Mouse (Mus musculus): ENCODE data around the gene Nmnat2. TPM values are rescaled to one million over a fixed set of nuclear protein-coding genes. Genes with fewer than 3 reads are reported as not detected.
A peak's percentile ranks its signal among the peaks of the same experiment; 100 is the strongest.

Nmnat2 gene
- total and polyA plus RNA-seq, 2 experiments from 2014 or later: 87.6 to 152 TPM

GRCm38 (mm10) chr1:153059626-153060025 is 104.8 kb downstream of the Nmnat2 start:
- Histone ChIP-seq H3K36me3 (ENCODE audit: insufficient read depth, low read length) (no peaks in the 10 kb centered on the region), H3K9ac (replicated peaks; ENCODE audit: low read length, poor library complexity, severe bottlenecking) (no peak overlapping the region), H3K4me2 (ENCODE audit: low read depth, low read length, poor library complexity, severe bottlenecking) (no peak overlapping the region), H3K4me1 (ENCODE audit: insufficient read depth, low read length) (no peaks in the 10 kb centered on the region), H3K4me3 (ENCODE audit: low read depth, low read length) (no peak overlapping the region), H3K27ac (ENCODE audit: low read depth, low read length) (no peak overlapping the region), H3K9me3 (ENCODE audit: low read length) (no peaks in the 10 kb centered on the region), H3K27me3 (ENCODE audit: insufficient read depth, low read length) (no peaks in the 10 kb centered on the region)
- DNase-seq (ENCODE audit: low spot score) (no peak), ATAC-seq (ENCODE audit: low FRiP score) (no peak)
- TF ChIP-seq CTCF (IDR thresholded peaks at IDR 0.05): no peak
- WGBS: 92% methylated on average over 9 of the region's 9 CpGs

DNA sequence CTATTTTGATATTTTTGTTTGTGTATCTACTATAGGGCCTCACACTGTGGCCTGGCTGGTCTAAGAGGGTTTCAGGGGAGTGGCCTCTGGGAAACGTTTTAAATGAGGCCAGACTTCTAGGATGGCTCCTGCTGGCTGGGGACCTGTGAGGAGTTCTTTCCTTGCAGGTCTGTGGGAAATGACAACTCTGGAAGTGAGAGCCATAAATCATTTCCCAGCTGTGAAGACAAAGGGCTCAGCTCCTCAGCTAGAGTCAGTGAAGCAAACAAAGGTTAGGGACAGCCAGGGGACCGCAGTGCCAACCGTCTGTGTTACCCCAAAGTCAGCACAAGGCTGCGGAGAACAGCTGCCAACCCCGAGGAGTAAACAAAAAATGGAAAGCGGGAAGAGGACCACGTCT is 107.8 kb downstream of the Nmnat2 start:
- no peak for TF ChIP-seq CTCF (IDR thresholded peaks at IDR 0.05)
- Histone ChIP-seq H3K4me3 (ENCODE audit: low read depth, low read length) (no peak overlapping the region), H3K9me3 (ENCODE audit: low read length) (no peaks in the 10 kb centered on the region), H3K27me3 (ENCODE audit: insufficient read depth, low read length) (no peaks in the 10 kb centered on the region), H3K9ac (replicated peaks; ENCODE audit: low read length, poor library complexity, severe bottlenecking) (no peak overlapping the region), H3K4me2 (ENCODE audit: low read depth, low read length, poor library complexity, severe bottlenecking) (no peak overlapping the region), H3K4me1 (ENCODE audit: insufficient read depth, low read length) (no peaks in the 10 kb centered on the region), H3K27ac (ENCODE audit: low read depth, low read length) (no peak overlapping the region), H3K36me3 (ENCODE audit: insufficient read depth, low read length) (no peaks in the 10 kb centered on the region)
- ATAC-seq (ENCODE audit: low FRiP score): no peak
- no peak for DNase-seq (ENCODE audit: low spot score)
- WGBS: 47% methylated on average over 7 of the region's 7 CpGs

DNA sequence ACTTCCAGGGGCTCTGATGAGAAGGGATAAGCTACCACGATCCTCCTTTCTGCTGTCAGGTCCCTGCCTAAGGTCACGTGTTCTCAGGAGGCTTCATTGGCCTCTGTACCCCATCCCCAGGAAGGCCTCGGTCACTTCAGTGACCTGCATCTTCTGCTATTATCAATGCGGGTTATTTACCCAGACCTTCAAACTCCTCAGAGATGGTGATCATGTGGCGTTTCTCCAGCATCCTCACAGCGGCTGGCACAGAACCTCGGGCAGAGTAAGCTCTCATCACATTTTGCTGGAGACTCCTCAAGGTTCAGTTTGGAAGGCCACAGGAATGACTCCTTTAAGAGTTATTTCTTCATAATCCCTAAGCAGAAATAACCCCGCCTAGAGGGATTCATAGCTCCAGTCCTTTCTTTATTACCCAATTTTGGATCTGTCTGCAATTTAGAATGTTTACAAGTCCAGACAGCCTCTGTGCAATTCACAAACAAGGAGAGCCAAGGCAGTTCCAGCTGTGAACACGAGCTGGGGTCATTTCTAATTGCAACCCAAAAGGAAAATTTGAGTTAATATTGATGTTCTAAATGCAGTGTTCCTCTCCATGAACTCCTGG is 110.1 kb downstream of the Nmnat2 start:
- Histone ChIP-seq H3K4me3 (ENCODE audit: low read depth, low read length) (no peak overlapping the region), H3K9ac (replicated peaks; ENCODE audit: low read length, poor library complexity, severe bottlenecking) (no peak overlapping the region), H3K36me3 (ENCODE audit: insufficient read depth, low read length) (no peaks in the 10 kb centered on the region), H3K27ac (ENCODE audit: low read depth, low read length) (no peak overlapping the region), H3K9me3 (ENCODE audit: low read length) (no peaks in the 10 kb centered on the region), H3K27me3 (ENCODE audit: insufficient read depth, low read length) (no peaks in the 10 kb centered on the region), H3K4me2 (ENCODE audit: low read depth, low read length, poor library complexity, severe bottlenecking) (no peak overlapping the region), H3K4me1 (ENCODE audit: insufficient read depth, low read length) (no peaks in the 10 kb centered on the region)
- DNase-seq (ENCODE audit: low spot score) (no peak), ATAC-seq (ENCODE audit: low FRiP score) (no peak)
- TF ChIP-seq CTCF (IDR thresholded peaks at IDR 0.05): no peak
- WGBS: 76% methylated on average over 9 of the region's 9 CpGs

DNA sequence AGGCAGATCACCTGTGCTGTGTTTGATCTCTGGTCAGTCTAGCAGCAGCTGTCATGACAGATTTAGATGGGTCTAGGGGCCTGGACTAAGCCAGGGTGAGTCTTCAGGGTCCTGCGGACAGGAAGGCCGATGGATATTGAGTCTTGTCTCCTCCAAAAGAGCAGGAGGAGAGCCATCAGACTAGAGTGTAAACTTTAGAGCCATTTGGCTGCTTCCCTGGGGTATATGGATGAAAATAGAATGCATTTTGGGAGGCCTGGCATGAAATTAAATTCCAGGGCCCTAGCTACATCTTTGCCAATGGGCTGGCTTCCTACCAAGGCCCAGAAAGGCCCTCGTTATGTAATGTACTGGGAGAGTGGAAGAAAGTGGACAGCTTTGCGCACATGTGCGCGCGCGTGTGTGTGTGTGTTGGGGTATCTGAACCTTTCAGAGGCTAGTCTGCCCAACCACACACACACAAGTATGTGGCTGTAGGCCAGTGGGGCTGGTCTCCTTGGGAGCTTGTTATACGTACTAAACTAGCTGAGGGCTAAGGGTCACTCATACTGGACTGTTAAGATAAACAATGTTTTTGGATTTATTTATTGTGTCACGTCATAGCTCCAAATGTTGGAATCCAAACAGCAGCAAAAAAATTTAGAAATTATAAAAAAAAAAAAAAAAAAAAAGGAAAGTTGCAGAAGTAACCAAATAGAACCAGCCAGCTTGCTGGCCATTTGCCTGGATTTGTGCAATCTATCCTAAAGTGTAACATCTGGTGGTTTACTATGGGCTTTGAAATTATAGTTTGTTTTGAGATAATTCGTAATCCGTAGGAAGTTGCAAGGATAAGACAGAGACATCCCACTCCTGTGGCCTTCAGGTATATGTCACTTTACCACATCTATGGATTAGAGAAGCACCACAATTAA is 110.9 kb downstream of the Nmnat2 start:
- DNase-seq (ENCODE audit: low spot score) (peak; percentile 58), ATAC-seq (ENCODE audit: low FRiP score) (no peak)
- H3K27me3 ChIP-seq (ENCODE audit: insufficient read depth, low read length): no peaks in the 10 kb centered on the region
- no peak overlapping the region for H3K9ac ChIP-seq (replicated peaks; ENCODE audit: low read length, poor library complexity, severe bottlenecking)
- WGBS: 79% methylated on average over 12 of the region's 12 CpGs
- no peaks in the 10 kb centered on the region for H3K36me3 ChIP-seq (ENCODE audit: insufficient read depth, low read length)
- no peaks in the 10 kb centered on the region for H3K9me3 ChIP-seq (ENCODE audit: low read length)
- H3K4me1 ChIP-seq (ENCODE audit: insufficient read depth, low read length): no peaks in the 10 kb centered on the region
- no peak overlapping the region for H3K4me2 ChIP-seq (ENCODE audit: low read depth, low read length, poor library complexity, severe bottlenecking)
- H3K4me3 ChIP-seq (ENCODE audit: low read depth, low read length): no peak overlapping the region
- H3K27ac ChIP-seq (ENCODE audit: low read depth, low read length): no peak overlapping the region
- no peak for TF ChIP-seq CTCF (IDR thresholded peaks at IDR 0.05)

DNA sequence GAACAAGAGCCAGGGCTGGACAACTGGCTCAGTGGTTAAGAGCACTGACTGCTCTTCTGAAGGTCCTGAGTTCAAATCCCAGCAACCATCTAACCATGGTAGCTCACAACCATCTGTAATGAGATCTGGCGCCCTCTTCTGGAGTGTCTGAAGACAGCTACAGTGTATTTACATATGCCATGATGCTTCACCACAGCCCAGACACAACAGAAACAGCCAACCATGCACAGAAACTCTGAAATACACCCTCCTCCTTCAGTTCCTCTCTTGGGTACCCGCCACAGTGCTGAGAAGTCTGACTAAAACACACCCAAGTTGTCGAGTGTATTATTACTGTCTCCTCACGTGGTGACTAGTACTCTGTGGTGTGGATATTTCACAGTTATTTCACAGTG is 111.6 kb downstream of the Nmnat2 start:
- no peak overlapping the region for H3K9ac ChIP-seq (replicated peaks; ENCODE audit: low read length, poor library complexity, severe bottlenecking)
- 79% methylated on average over 4 of the region's 4 CpGs for WGBS
- no peak overlapping the region for H3K4me2 ChIP-seq (ENCODE audit: low read depth, low read length, poor library complexity, severe bottlenecking)
- TF ChIP-seq CTCF (IDR thresholded peaks at IDR 0.05): peak; percentile 36
- H3K27ac ChIP-seq (ENCODE audit: low read depth, low read length): no peak overlapping the region
- ATAC-seq (ENCODE audit: low FRiP score) (no peak), DNase-seq (ENCODE audit: low spot score) (no peak)
- no peaks in the 10 kb centered on the region for H3K36me3 ChIP-seq (ENCODE audit: insufficient read depth, low read length)
- H3K9me3 ChIP-seq (ENCODE audit: low read length): no peaks in the 10 kb centered on the region
- H3K4me3 ChIP-seq (ENCODE audit: low read depth, low read length): no peak overlapping the region
- no peaks in the 10 kb centered on the region for H3K4me1 ChIP-seq (ENCODE audit: insufficient read depth, low read length)
- H3K27me3 ChIP-seq (ENCODE audit: insufficient read depth, low read length): peaks cover under 1% of the 10 kb centered on the region; the same call in 1 of the 2 replicates

- 59% methylated on average over 16 of the region's 16 CpGs for WGBS
- H3K4me2 ChIP-seq (ENCODE audit: low read depth, low read length, poor library complexity, severe bottlenecking): no peak overlapping the region
- no peak for TF ChIP-seq CTCF (IDR thresholded peaks at IDR 0.05)
Measured at GRCm38 (mm10) chr1:153071563-153071962, 116.8 kb downstream of the Nmnat2 start.

More at GRCm38 (mm10) chr1:153071563-153071962, 116.8 kb downstream of the Nmnat2 start:
- Histone ChIP-seq H3K27me3 (ENCODE audit: insufficient read depth, low read length) (peaks cover 4% of the 10 kb centered on the region; the same call in 1 of the 2 replicates), H3K36me3 (ENCODE audit: insufficient read depth, low read length) (0 out of 2 replicates have a peak, but pooled peaks cover 3% of the 10 kb centered on the region), H3K9me3 (ENCODE audit: low read length) (no peaks in the 10 kb centered on the region), H3K4me3 (ENCODE audit: low read depth, low read length) (no peak overlapping the region), H3K27ac (ENCODE audit: low read depth, low read length) (no peak overlapping the region), H3K9ac (replicated peaks; ENCODE audit: low read length, poor library complexity, severe bottlenecking) (no peak overlapping the region), H3K4me1 (ENCODE audit: insufficient read depth, low read length) (no peaks in the 10 kb centered on the region; the same call in 1 of the 2 replicates)
- DNase-seq (ENCODE audit: low spot score) (no peak), ATAC-seq (ENCODE audit: low FRiP score) (no peak)

All from midbrain, postnatal 0 days (tissue).